Comparison of ENCODE assay signal across 9 mouse cellular contexts in genomic region chr9:72812594-72813570, GRCm38 (mm10). TPM values are rescaled to one million over a fixed set of nuclear protein-coding genes. Genes with fewer than 3 reads are reported as not detected.
DNase-seq lines count a peak whose midpoint lies in the region; ATAC-seq lines count a peak whose summit lies in the region.
"Had no signal": no experiment of that assay in that cellular context is flagged by ENCODE, and none has a peak within 500 bp of the region (broad histone marks: within the 10 kb centered on the region; RNA-seq: fewer than 3 reads in every experiment).

No protein-coding gene starts in this region.

- H3K9me3 ChIP-seq in forebrain, embryonic 10.5 days, result no peaks in the 10 kb centered on the region; the same call in 1 of the 2 replicates
- H3K9me3 ChIP-seq in forebrain, embryonic 16.5 days (ENCODE audit: control insufficient read depth, low read length), result no peaks in the 10 kb centered on the region
- H3K9me3 ChIP-seq in embryonic facial prominence, embryonic 11.5 days (replicated peaks; ENCODE audit: control insufficient read depth, low read length), result no peaks in the 10 kb centered on the region

- peak overlapping the region; percentile 69 for H3K27ac ChIP-seq in forebrain, embryonic 10.5 days
- no peak overlapping the region for H3K27ac ChIP-seq in forebrain, embryonic 16.5 days (ENCODE audit: low read length)
- no peak overlapping the region for H3K27ac ChIP-seq in embryonic facial prominence, embryonic 11.5 days (replicated peaks; ENCODE audit: low read depth, low read length)
- H3K27ac ChIP-seq: limb, embryonic 13.5 days had no signal

- H3K9ac ChIP-seq in forebrain, embryonic 16.5 days (replicated peaks; ENCODE audit: low read depth, low read length), result no peak overlapping the region
- no peak overlapping the region for H3K9ac ChIP-seq in embryonic facial prominence, embryonic 11.5 days (replicated peaks; ENCODE audit: low read length)
- H3K9ac ChIP-seq: limb, embryonic 13.5 days had no signal

- no peak overlapping the region for H3K4me2 ChIP-seq in forebrain, embryonic 16.5 days (ENCODE audit: low read length)
- peak overlapping the region; percentile 13; the same call in 1 of the 2 replicates for H3K4me2 ChIP-seq in embryonic facial prominence, embryonic 11.5 days (ENCODE audit: low read depth, low read length)
- H3K4me2 ChIP-seq: limb, embryonic 13.5 days had no signal

- H3K4me3 ChIP-seq in forebrain, embryonic 10.5 days, result peak overlapping the region; percentile 41
- H3K4me3 ChIP-seq in forebrain, embryonic 16.5 days (replicated peaks; ENCODE audit: low read length), result no peak overlapping the region
- H3K4me3 ChIP-seq in embryonic facial prominence, embryonic 11.5 days (ENCODE audit: low read depth, low read length), result no peak overlapping the region
- H3K4me3 ChIP-seq: limb, embryonic 13.5 days had no signal

- no peaks in the 10 kb centered on the region for H3K27me3 ChIP-seq in forebrain, embryonic 10.5 days (ENCODE audit: poor library complexity, severe bottlenecking)
- H3K27me3 ChIP-seq in forebrain, embryonic 16.5 days (replicated peaks; ENCODE audit: control insufficient read depth, insufficient read depth, low read length), result peaks cover 16% of the 10 kb centered on the region
- no peaks in the 10 kb centered on the region for H3K27me3 ChIP-seq in embryonic facial prominence, embryonic 11.5 days (ENCODE audit: control insufficient read depth, insufficient read depth, low read length)

- WGBS in forebrain, embryonic 10.5 days, result 13% methylated on average over 18 of the region's 18 CpGs
- 25% methylated on average over 18 of the region's 18 CpGs for WGBS in forebrain, embryonic 16.5 days
- 14% methylated on average over 18 of the region's 18 CpGs for WGBS in embryonic facial prominence, embryonic 11.5 days

- peaks cover 64% of the 10 kb centered on the region for H3K36me3 ChIP-seq in forebrain, embryonic 10.5 days (replicated peaks)
- no peaks in the 10 kb centered on the region for H3K36me3 ChIP-seq in forebrain, embryonic 16.5 days (ENCODE audit: control insufficient read depth, insufficient read depth)
- H3K36me3 ChIP-seq in embryonic facial prominence, embryonic 11.5 days (replicated peaks; ENCODE audit: control insufficient read depth, insufficient read depth, low read depth, low read length), result no peaks in the 10 kb centered on the region
- H3K36me3 ChIP-seq: limb, embryonic 13.5 days had no signal

- ATAC-seq in forebrain, embryonic 16.5 days, result no peak
- ATAC-seq in embryonic facial prominence, embryonic 11.5 days (replicated peaks; ENCODE audit: insufficient number of reproducible peaks, low FRiP score, low TSS enrichment, low read depth), result no peak

- peak; percentile 49 for DNase-seq in forebrain, embryonic 10.5 days (ENCODE audit: extremely low spot score, low spot score)
- DNase-seq in A20 (ENCODE audit: low read depth, low spot score), result peak; percentile 82
- peak; percentile 60 for DNase-seq in embryonic facial prominence, embryonic 11.5 days (ENCODE audit: low spot score)
- peak; percentile 54 to 57 for DNase-seq in kidney, postnatal 36 days
- no peak for DNase-seq in cerebellum, postnatal 36 days
- no peak for DNase-seq in left cerebral cortex, postnatal 25 days (ENCODE audit: low spot score in 2 of 2)
- DNase-seq in adipocyte (ENCODE audit: low spot score), result no peak

- H3K4me1 ChIP-seq in forebrain, embryonic 10.5 days, result peaks cover 74% of the 10 kb centered on the region
- no peaks in the 10 kb centered on the region; the same call in 1 of the 2 replicates for H3K4me1 ChIP-seq in forebrain, embryonic 16.5 days (replicated peaks; ENCODE audit: control insufficient read depth, insufficient read depth, low read length)
- no peaks in the 10 kb centered on the region for H3K4me1 ChIP-seq in embryonic facial prominence, embryonic 11.5 days (ENCODE audit: control insufficient read depth, insufficient read depth, low read length)

- intact Hi-C loops in left cerebral cortex, postnatal 25 days (cut with DNase I), result no loop called here

RNA-seq across cellular contexts. Expression of gene Prtg, which starts 6.2 kb away (rescaled TPM):
- 10.1 and 11.5 TPM in 2 replicates for polyA plus RNA-seq in forebrain, embryonic 10.5 days (2016; fragmentation: Nextera tagmentation; extraction: Ambion mirVana)
- 0.19 and 0.21 TPM in 2 replicates for polyA plus RNA-seq in forebrain, embryonic 16.5 days (2015; fragmentation: Nextera tagmentation; extraction: Ambion mirVana)
- 3.8 and 3.9 TPM in 2 replicates for polyA plus RNA-seq in embryonic facial prominence, embryonic 11.5 days (2014; fragmentation: Nextera tagmentation; extraction: Ambion mirVana)
- total RNA-seq in left cerebral cortex, postnatal 25 days (2021), result 1 to 10 TPM; 1.1 to 1.7 TPM

Comparison
In these comparisons a context has a peak if more than half of its experiments do, and no peak if none do; other contexts are left out.
1. DNase-seq: peak in forebrain, embryonic 10.5 days (single experiment), A20 (single experiment), embryonic facial prominence, embryonic 11.5 days (single experiment) and kidney, postnatal 36 days (2 of 2); none in cerebellum, postnatal 36 days (0 of 2), left cerebral cortex, postnatal 25 days (0 of 2) and adipocyte (single experiment).